In the genomic region with DNA sequence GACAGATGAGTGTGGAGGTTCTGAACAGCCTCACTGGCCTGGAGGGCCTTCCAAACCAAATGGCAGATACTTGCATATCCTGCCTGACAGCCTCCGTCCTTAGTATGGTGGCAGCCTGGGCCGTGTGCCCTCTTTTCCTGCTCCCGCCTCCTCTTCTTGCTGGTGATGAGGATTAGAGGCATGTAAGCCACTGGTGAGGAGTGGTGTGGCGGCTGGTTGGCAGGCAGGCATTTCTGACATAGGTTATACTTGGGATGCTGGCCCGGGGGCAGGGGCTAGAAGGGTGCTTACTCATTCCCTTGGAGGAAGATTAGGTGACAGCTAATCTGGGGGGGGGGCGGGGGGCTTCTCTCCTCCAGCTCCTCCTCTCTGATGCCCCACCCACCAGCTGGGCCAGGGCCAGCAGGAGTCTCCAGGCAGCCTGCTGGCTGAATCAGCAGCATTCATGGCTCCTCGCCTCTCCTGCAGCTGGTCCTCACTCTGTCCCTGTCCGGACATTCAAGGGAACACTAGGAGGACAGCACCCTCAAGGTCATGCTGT, we compare ENCODE assay signal across 9 mouse cellular contexts. TPM values are rescaled to one million over a fixed set of nuclear protein-coding genes. Genes with fewer than 3 reads are reported as not detected.
DNase-seq lines count a peak whose midpoint lies in the region; ATAC-seq and TF ChIP-seq lines count a peak whose summit lies in the region.
"Had no signal": no experiment of that assay in that cellular context is flagged by ENCODE, and none has a peak within 500 bp of the region (broad histone marks: within the 10 kb centered on the region; RNA-seq: fewer than 3 reads in every experiment).

No protein-coding gene starts in this region.

- no peak overlapping the region for H3K9ac ChIP-seq in forebrain, embryonic 16.5 days (replicated peaks; ENCODE audit: low read depth, low read length)
- H3K9ac ChIP-seq in kidney, embryonic 15.5 days = no peak overlapping the region

- no peak for TF ChIP-seq CTCF in lung, adult 2 months (IDR thresholded peaks at IDR 0.05; ENCODE audit: insufficient read depth, low read length)
- no peak for TF ChIP-seq CTCF in kidney, adult 2 months (conservative IDR thresholded peaks at IDR 0.05; ENCODE audit: insufficient read depth, insufficient read length, low read depth, low read length)

- peaks cover 56% of the 10 kb centered on the region for H3K4me1 ChIP-seq in forebrain, embryonic 16.5 days (replicated peaks; ENCODE audit: control insufficient read depth, insufficient read depth, low read length)
- peaks cover 17% of the 10 kb centered on the region for H3K4me1 ChIP-seq in kidney, embryonic 15.5 days
- no peaks in the 10 kb centered on the region for H3K4me1 ChIP-seq in lung, adult 2 months (ENCODE audit: control insufficient read depth, insufficient read depth, low read length)
- no peaks in the 10 kb centered on the region for H3K4me1 ChIP-seq in kidney, adult 2 months (ENCODE audit: control insufficient read depth, insufficient read depth, low read length)

- DNase-seq in layer of hippocampus, adult 11-12 months (ENCODE audit: low spot score) = peak; percentile 53
- DNase-seq in layer of hippocampus, adult 9-10 months (ENCODE audit: low spot score) = no peak
- DNase-seq in left cerebral cortex, postnatal 10 days (ENCODE audit: extremely low spot score in 1 of 2, low spot score in 2 of 2) = peak; percentile 50 to 81
- DNase-seq in right cerebral cortex, postnatal 10 days (ENCODE audit: low spot score in 2 of 2) = peak; percentile 80 to 84
- DNase-seq in lung, adult 2 months = no peak
- DNase-seq in kidney, adult 2 months = no peak

- TF ChIP-seq POLR2A in lung, adult 2 months (IDR thresholded peaks at IDR 0.05; ENCODE audit: borderline replicate concordance, extremely low read depth, low read depth, low read length) = no peak
- TF ChIP-seq POLR2A in kidney, adult 2 months (IDR thresholded peaks at IDR 0.05; ENCODE audit: low read depth, low read length) = no peak

- 17% methylated on average over 8 of the region's 8 CpGs for WGBS in forebrain, embryonic 16.5 days
- WGBS in kidney, embryonic 15.5 days = 36% methylated on average over 8 of the region's 8 CpGs
- WGBS in lung, adult 2 months = 27% methylated on average over 8 of the region's 8 CpGs
- 28% methylated on average over 8 of the region's 8 CpGs for WGBS in kidney, adult 2 months

- peak overlapping the region; percentile 36 for H3K4me2 ChIP-seq in forebrain, embryonic 16.5 days (ENCODE audit: low read length)
- H3K4me2 ChIP-seq in kidney, embryonic 15.5 days = no peak overlapping the region
- H3K4me2 ChIP-seq: heart, embryonic 11.5 days had no signal

- intact Hi-C loops in left cerebral cortex, postnatal 10 days (cut with DNase I) = loop anchor here (5.0 to 10.0 kb wide), 5 partner anchors 73 to 238 kb away; a partner anchor contains a TSS

- ATAC-seq in forebrain, embryonic 16.5 days = no peak
- ATAC-seq in kidney, embryonic 15.5 days (replicated peaks; ENCODE audit: low FRiP score) = no peak

- H3K9me3 ChIP-seq in forebrain, embryonic 16.5 days (ENCODE audit: control insufficient read depth, low read length) = no peaks in the 10 kb centered on the region
- no peaks in the 10 kb centered on the region for H3K9me3 ChIP-seq in kidney, embryonic 15.5 days (replicated peaks)

- peak overlapping the region; percentile 13; the same call in 1 of the 2 replicates for H3K4me3 ChIP-seq in forebrain, embryonic 16.5 days (replicated peaks; ENCODE audit: low read length)
- no peak overlapping the region for H3K4me3 ChIP-seq in kidney, embryonic 15.5 days (replicated peaks)
- H3K4me3 ChIP-seq in lung, adult 2 months (replicated peaks; ENCODE audit: extremely low read depth, low read depth, low read length) = no peak overlapping the region
- H3K4me3 ChIP-seq in kidney, adult 2 months (ENCODE audit: insufficient read depth, low read depth, low read length) = no peak overlapping the region

- no peaks in the 10 kb centered on the region for H3K27me3 ChIP-seq in forebrain, embryonic 16.5 days (replicated peaks; ENCODE audit: control insufficient read depth, insufficient read depth, low read length)
- peaks cover 40% of the 10 kb centered on the region for H3K27me3 ChIP-seq in kidney, embryonic 15.5 days
- 0 out of 2 replicates have a peak, but pooled peaks cover 2% of the 10 kb centered on the region for H3K27me3 ChIP-seq in kidney, adult 2 months (replicated peaks; ENCODE audit: control insufficient read depth, insufficient read depth, low read length)

- no peaks in the 10 kb centered on the region for H3K36me3 ChIP-seq in forebrain, embryonic 16.5 days (ENCODE audit: control insufficient read depth, insufficient read depth)
- H3K36me3 ChIP-seq in kidney, embryonic 15.5 days = no peaks in the 10 kb centered on the region
- H3K36me3 ChIP-seq in kidney, adult 2 months (ENCODE audit: control insufficient read depth, insufficient read depth, low read length) = no peaks in the 10 kb centered on the region

- 0 out of 2 replicates have a peak overlapping the region, but pooled peaks have one; percentile 10 for H3K27ac ChIP-seq in forebrain, embryonic 16.5 days (ENCODE audit: low read length)
- no peak overlapping the region for H3K27ac ChIP-seq in kidney, embryonic 15.5 days
- no peak overlapping the region for H3K27ac ChIP-seq in kidney, adult 2 months (ENCODE audit: insufficient read depth, low read depth, low read length)

RNA-seq across cellular contexts. Expression of a gene that starts 3.3 kb away (rescaled TPM):
- 161 and 176 TPM in 2 replicates for polyA plus RNA-seq in forebrain, embryonic 16.5 days (2015; fragmentation: Nextera tagmentation; extraction: Ambion mirVana)
- total RNA-seq in left cerebral cortex, postnatal 10 days (2021) = 100 to 1,000 TPM; 226 to 235 TPM
- polyA plus RNA-seq in kidney, embryonic 15.5 days (2015; fragmentation: Nextera tagmentation; extraction: Ambion mirVana) = 5.4 and 5.8 TPM in 2 replicates
- 1.3 and 1.8 TPM in 2 replicates for polyA plus RNA-seq in lung, adult 2 months (2012; rRNA removed)
- 0.48 TPM in 2 replicates for polyA plus RNA-seq in kidney, adult 2 months (2012; rRNA removed)

Comparison
In these comparisons a context has a peak if more than half of its experiments do, and no peak if none do; other contexts are left out.
1. DNase-seq: peak in layer of hippocampus, adult 11-12 months (single experiment), left cerebral cortex, postnatal 10 days (2 of 2) and right cerebral cortex, postnatal 10 days (2 of 2); none in layer of hippocampus, adult 9-10 months (single experiment), lung, adult 2 months (single experiment) and kidney, adult 2 months (single experiment).
2. RNA of a gene that starts 3.3 kb away (polyA plus RNA-seq): 161 to 176 TPM in forebrain, embryonic 16.5 days; 5.4 to 5.8 TPM in kidney, embryonic 15.5 days, 1.3 to 1.8 TPM in lung, adult 2 months and 0.48 TPM in kidney, adult 2 months; every median in the first group is over 10 times any median in the second.